Mouse (Mus musculus): ENCODE measurements around the gene Lsp1.
A peak's percentile ranks its signal among the peaks of the same experiment; 100 is the strongest.

The Lsp1 gene

GRCm38 (mm10) chr7:142460636-142461077, at the start of gene Lsp1:
Gene Lsp1, plus strand, starts transcription at chr7:142460809.
- no peak for DNase-seq

- DNase-seq = no peak
These were observed 47.3 kb upstream of the Lsp1 start for GRCm38 (mm10) chr7:142413285-142413684.

- DNase-seq = no peak
These were observed 45.3 kb upstream of the Lsp1 start for GRCm38 (mm10) chr7:142415314-142415713.

GRCm38 (mm10) chr7:142416225-142416624, 44.4 kb upstream of the Lsp1 start:
- DNase-seq = no peak

GRCm38 (mm10) chr7:142418027-142418426, 42.6 kb upstream of the Lsp1 start:
- no peak for DNase-seq

GRCm38 (mm10) chr7:142418679-142419078, 41.9 kb upstream of the Lsp1 start:
- no peak for DNase-seq

- DNase-seq = no peak
These were observed 40.7 kb upstream of the Lsp1 start for GRCm38 (mm10) chr7:142419887-142420286.

GRCm38 (mm10) chr7:142421826-142422225, 38.8 kb upstream of the Lsp1 start:
- no peak for DNase-seq

- DNase-seq = peak; percentile 67 to 72
These were observed 34.9 kb upstream of the Lsp1 start for GRCm38 (mm10) chr7:142425641-142426213.

GRCm38 (mm10) chr7:142428213-142428612, 32.4 kb upstream of the Lsp1 start:
- DNase-seq = peak; percentile 78 to 79

- peak; percentile 81 to 85 for DNase-seq
These were observed 30.4 kb upstream of the Lsp1 start for GRCm38 (mm10) chr7:142430160-142430678.

- DNase-seq = peak in 1 of 2 experiments; percentile 38
These were observed 29.5 kb upstream of the Lsp1 start for GRCm38 (mm10) chr7:142431106-142431505.

GRCm38 (mm10) chr7:142433623-142434022, 27.0 kb upstream of the Lsp1 start:
- DNase-seq = peak; percentile 57 to 69

- DNase-seq = no peak
These were observed 26.3 kb upstream of the Lsp1 start, which contains the start of gene Syt8 for GRCm38 (mm10) chr7:142434137-142434865. Gene Syt8, plus strand, starts transcription at chr7:142434850.

GRCm38 (mm10) chr7:142435524-142435923, 25.1 kb upstream of the Lsp1 start:
- peak; percentile 84 to 90 for DNase-seq

GRCm38 (mm10) chr7:142437324-142437723, 23.3 kb upstream of the Lsp1 start:
- peak; percentile 52 to 56 for DNase-seq

- DNase-seq = peak; percentile 77 to 82
These were observed 20.6 kb upstream of the Lsp1 start for GRCm38 (mm10) chr7:142439966-142440365.

GRCm38 (mm10) chr7:142440657-142441114, 19.9 kb upstream of the Lsp1 start:
- peak; percentile 58 to 62 for DNase-seq

- no peak for DNase-seq
These were observed 19.0 kb upstream of the Lsp1 start, which contains the start of gene Tnni2 for GRCm38 (mm10) chr7:142441585-142441984. Gene Tnni2, plus strand, starts transcription at chr7:142441808.

GRCm38 (mm10) chr7:142442081-142442907, 18.3 kb upstream of the Lsp1 start:
- no peak for DNase-seq

GRCm38 (mm10) chr7:142442908-142443420, 17.6 kb upstream of the Lsp1 start:
- no peak for DNase-seq

GRCm38 (mm10) chr7:142443474-142443873, 17.1 kb upstream of the Lsp1 start:
- DNase-seq = no peak

- DNase-seq = no peak
These were observed 16.4 kb upstream of the Lsp1 start for GRCm38 (mm10) chr7:142444171-142444570.
